8 mouse cellular contexts compared by ENCODE assay signal in genomic region chr16:28838016-28838415, GRCm38 (mm10).
DNase-seq lines count a peak whose midpoint lies in the region; ATAC-seq and TF ChIP-seq lines count a peak whose summit lies in the region.
"Had no signal": no experiment of that assay in that cellular context is flagged by ENCODE, and none has a peak within 500 bp of the region (broad histone marks: within the 10 kb centered on the region; RNA-seq: fewer than 3 reads in every experiment).

No protein-coding gene starts in this region.

- H3K4me3 ChIP-seq in spleen, adult 2 months (ENCODE audit: extremely low read depth, insufficient read depth, insufficient read length) = no peak overlapping the region
- no peak overlapping the region for H3K4me3 ChIP-seq in kidney, postnatal 0 days (replicated peaks; ENCODE audit: low read depth, low read length)
- no peak overlapping the region for H3K4me3 ChIP-seq in liver, embryonic 14.5 days (ENCODE audit: insufficient read depth in 1 of 2, low read depth in 2 of 2, low read length in 2 of 2)
- H3K4me3 ChIP-seq: megakaryocyte, embryonic 14.5 days had no signal

- no peak overlapping the region for H3K27ac ChIP-seq in spleen, adult 2 months (ENCODE audit: insufficient read depth, low read length)
- H3K27ac ChIP-seq in kidney, postnatal 0 days = no peak overlapping the region
- H3K27ac ChIP-seq in liver, embryonic 14.5 days = no peak overlapping the region

- peak; percentile 7; the same call in 1 of the 2 replicates for TF ChIP-seq CTCF in spleen, adult 2 months (IDR thresholded peaks at IDR 0.05; ENCODE audit: extremely low read depth, insufficient read depth, insufficient read length, insufficient replicate concordance)
- peak; percentile 83 for TF ChIP-seq CTCF in kidney, postnatal 0 days (IDR thresholded peaks at IDR 0.05; ENCODE audit: low read depth)
- peak; percentile 53 for TF ChIP-seq CTCF in liver, embryonic 14.5 days (IDR thresholded peaks at IDR 0.05; ENCODE audit: low read depth)

- TF ChIP-seq EP300 in liver, embryonic 14.5 days (IDR thresholded peaks at IDR 0.05; ENCODE audit: low read depth) = no peak

- WGBS in spleen, adult 2 months = 19% methylated on average over 12 of the region's 12 CpGs
- WGBS in kidney, postnatal 0 days = 11% methylated on average over 12 of the region's 12 CpGs
- 10% methylated on average over 12 of the region's 12 CpGs for WGBS in liver, embryonic 14.5 days (ENCODE audit: insufficient replicate concordance)

- H3K9me3 ChIP-seq in kidney, postnatal 0 days (replicated peaks; ENCODE audit: low read length) = no peaks in the 10 kb centered on the region
- H3K9me3 ChIP-seq in liver, embryonic 14.5 days (ENCODE audit: control insufficient read depth, low read length) = no peaks in the 10 kb centered on the region

- DNase-seq in spleen, adult 2 months (ENCODE audit: low read depth in 1 of 2, low spot score in 2 of 2) = no peak
- no peak for DNase-seq in spleen, postnatal 14 days (ENCODE audit: low spot score in 2 of 2)
- DNase-seq in adrenal gland, postnatal 10 days = peak; percentile 78
- peak; percentile 52 for DNase-seq in embryo, embryonic 11.5 days (ENCODE audit: low read depth, low spot score)
- DNase-seq in kidney, postnatal 0 days (ENCODE audit: low spot score) = peak; percentile 86
- no peak for DNase-seq in liver, embryonic 14.5 days (ENCODE audit: low read depth in 3 of 3, low spot score in 3 of 3)
- DNase-seq in right cerebral cortex, adult 18-20 months = peak; percentile 65

- no peaks in the 10 kb centered on the region for H3K36me3 ChIP-seq in spleen, adult 2 months (ENCODE audit: control insufficient read depth, insufficient read depth, low read length)
- H3K36me3 ChIP-seq in kidney, postnatal 0 days (ENCODE audit: insufficient read depth, low read length) = no peaks in the 10 kb centered on the region
- no peaks in the 10 kb centered on the region for H3K36me3 ChIP-seq in liver, embryonic 14.5 days (replicated peaks; ENCODE audit: control insufficient read depth, insufficient read depth, low read depth)

- no peak overlapping the region for H3K4me2 ChIP-seq in kidney, postnatal 0 days (ENCODE audit: low read length)
- H3K4me2 ChIP-seq in liver, embryonic 14.5 days (ENCODE audit: low read depth) = no peak overlapping the region

- no peaks in the 10 kb centered on the region for H3K27me3 ChIP-seq in spleen, adult 2 months (ENCODE audit: control insufficient read depth, insufficient read depth, low read length)
- no peaks in the 10 kb centered on the region for H3K27me3 ChIP-seq in kidney, postnatal 0 days (ENCODE audit: insufficient read depth, low read length)
- H3K27me3 ChIP-seq in liver, embryonic 14.5 days (ENCODE audit: control insufficient read depth, insufficient read depth, low read length) = no peaks in the 10 kb centered on the region

- no peaks in the 10 kb centered on the region for H3K4me1 ChIP-seq in spleen, adult 2 months (ENCODE audit: control insufficient read depth, insufficient read depth, insufficient read length)
- H3K4me1 ChIP-seq in kidney, postnatal 0 days (replicated peaks; ENCODE audit: insufficient read depth, low read length) = peaks cover 8% of the 10 kb centered on the region; the same call in 1 of the 2 replicates
- H3K4me1 ChIP-seq in liver, embryonic 14.5 days (replicated peaks; ENCODE audit: control insufficient read depth in 2 of 2, insufficient read depth in 2 of 2, low read length in 1 of 2) = no peaks in the 10 kb centered on the region
- H3K4me1 ChIP-seq: megakaryocyte, embryonic 14.5 days had no signal

- H3K9ac ChIP-seq in kidney, postnatal 0 days (ENCODE audit: low read depth, low read length) = no peak overlapping the region
- no peak overlapping the region for H3K9ac ChIP-seq in liver, embryonic 14.5 days (replicated peaks)

- no peak for ATAC-seq in kidney, postnatal 0 days (replicated peaks; ENCODE audit: low FRiP score, low read depth)
- no peak for ATAC-seq in liver, embryonic 14.5 days (ENCODE audit: insufficient read depth)

- TF ChIP-seq POLR2A in spleen, adult 2 months (IDR thresholded peaks at IDR 0.05; ENCODE audit: low read depth, low read length) = no peak

Comparison
In these comparisons a context has a peak if more than half of its experiments do, and no peak if none do; other contexts are left out.
1. DNase-seq: peak in adrenal gland, postnatal 10 days (single experiment), embryo, embryonic 11.5 days (single experiment), kidney, postnatal 0 days (single experiment) and right cerebral cortex, adult 18-20 months (single experiment); none in spleen, adult 2 months (0 of 2), spleen, postnatal 14 days (0 of 2) and liver, embryonic 14.5 days (0 of 3).
2. CTCF ChIP-seq: peak in every context shown above with its lines; median percentile 83 in kidney, postnatal 0 days; 53 in liver, embryonic 14.5 days; 7 in spleen, adult 2 months.